Mouse (Mus musculus): ENCODE data around the gene Bmper.

The Bmper gene

GRCm38 (mm10) chr9:23254237-23255214 is 31.6 kb downstream of the Bmper start:
- no peaks in the 10 kb centered on the region for H3K27me3 ChIP-seq (ENCODE audit: control insufficient read depth, insufficient read depth, low read length, poor library complexity, severe bottlenecking)
- no peaks in the 10 kb centered on the region for H3K36me3 ChIP-seq (ENCODE audit: control insufficient read depth, insufficient read depth, low read length, poor library complexity, severe bottlenecking)
- no peak for DNase-seq (ENCODE audit: low read depth, low spot score)

GRCm38 (mm10) chr9:23255841-23256240 is 33.0 kb downstream of the Bmper start:
- no peaks in the 10 kb centered on the region for H3K36me3 ChIP-seq (ENCODE audit: control insufficient read depth, insufficient read depth, low read length, poor library complexity, severe bottlenecking)
- no peaks in the 10 kb centered on the region for H3K27me3 ChIP-seq (ENCODE audit: control insufficient read depth, insufficient read depth, low read length, poor library complexity, severe bottlenecking)
- DNase-seq (ENCODE audit: low read depth, low spot score) = no peak

GRCm38 (mm10) chr9:23256576-23256975 is 33.7 kb downstream of the Bmper start:
- Histone ChIP-seq H3K36me3 (ENCODE audit: control insufficient read depth, insufficient read depth, low read length, poor library complexity, severe bottlenecking) (no peaks in the 10 kb centered on the region), H3K27me3 (ENCODE audit: control insufficient read depth, insufficient read depth, low read length, poor library complexity, severe bottlenecking) (no peaks in the 10 kb centered on the region)
- no peak for DNase-seq (ENCODE audit: low read depth, low spot score)

- no peaks in the 10 kb centered on the region for H3K27me3 ChIP-seq (ENCODE audit: control insufficient read depth, insufficient read depth, low read length, poor library complexity, severe bottlenecking)
- no peaks in the 10 kb centered on the region for H3K36me3 ChIP-seq (ENCODE audit: control insufficient read depth, insufficient read depth, low read length, poor library complexity, severe bottlenecking)
- no peak for DNase-seq (ENCODE audit: low read depth, low spot score)
Measured at GRCm38 (mm10) chr9:23261834-23262233, 39.0 kb downstream of the Bmper start.

GRCm38 (mm10) chr9:23262851-23263250 is 40.0 kb downstream of the Bmper start:
- DNase-seq (ENCODE audit: low read depth, low spot score) = no peak
- Histone ChIP-seq H3K36me3 (ENCODE audit: control insufficient read depth, insufficient read depth, low read length, poor library complexity, severe bottlenecking) (no peaks in the 10 kb centered on the region), H3K27me3 (ENCODE audit: control insufficient read depth, insufficient read depth, low read length, poor library complexity, severe bottlenecking) (no peaks in the 10 kb centered on the region)

GRCm38 (mm10) chr9:23264471-23264870 is 41.6 kb downstream of the Bmper start:
- Histone ChIP-seq H3K27me3 (ENCODE audit: control insufficient read depth, insufficient read depth, low read length, poor library complexity, severe bottlenecking) (no peaks in the 10 kb centered on the region), H3K36me3 (ENCODE audit: control insufficient read depth, insufficient read depth, low read length, poor library complexity, severe bottlenecking) (no peaks in the 10 kb centered on the region)
- no peak for DNase-seq (ENCODE audit: low read depth, low spot score)

- DNase-seq (ENCODE audit: low read depth, low spot score) = no peak
- no peaks in the 10 kb centered on the region for H3K27me3 ChIP-seq (ENCODE audit: control insufficient read depth, insufficient read depth, low read length, poor library complexity, severe bottlenecking)
- no peaks in the 10 kb centered on the region for H3K36me3 ChIP-seq (ENCODE audit: control insufficient read depth, insufficient read depth, low read length, poor library complexity, severe bottlenecking)
Measured at GRCm38 (mm10) chr9:23268609-23269008, 45.7 kb downstream of the Bmper start.

- Histone ChIP-seq H3K36me3 (ENCODE audit: control insufficient read depth, insufficient read depth, low read length, poor library complexity, severe bottlenecking) (no peaks in the 10 kb centered on the region), H3K27me3 (ENCODE audit: control insufficient read depth, insufficient read depth, low read length, poor library complexity, severe bottlenecking) (no peaks in the 10 kb centered on the region)
- no peak for DNase-seq (ENCODE audit: low read depth, low spot score)
Measured at GRCm38 (mm10) chr9:23269087-23269486, 46.2 kb downstream of the Bmper start.

- H3K36me3 ChIP-seq (ENCODE audit: control insufficient read depth, insufficient read depth, low read length, poor library complexity, severe bottlenecking) = no peaks in the 10 kb centered on the region
- DNase-seq (ENCODE audit: low read depth, low spot score) = no peak
Measured at GRCm38 (mm10) chr9:23276244-23276643, 53.4 kb downstream of the Bmper start.

GRCm38 (mm10) chr9:23284940-23285460 is 62.1 kb downstream of the Bmper start:
- H3K36me3 ChIP-seq (ENCODE audit: control insufficient read depth, insufficient read depth, low read length, poor library complexity, severe bottlenecking) = no peaks in the 10 kb centered on the region
- no peak for DNase-seq (ENCODE audit: low read depth, low spot score)
- no peaks in the 10 kb centered on the region for H3K27me3 ChIP-seq (ENCODE audit: control insufficient read depth, insufficient read depth, low read length, poor library complexity, severe bottlenecking)

More at GRCm38 (mm10) chr9:23276244-23276643, 53.4 kb downstream of the Bmper start:
- no peaks in the 10 kb centered on the region for H3K27me3 ChIP-seq (ENCODE audit: control insufficient read depth, insufficient read depth, low read length, poor library complexity, severe bottlenecking)

GRCm38 (mm10) chr9:23293574-23293973 is 70.7 kb downstream of the Bmper start:
- H3K36me3 ChIP-seq (ENCODE audit: control insufficient read depth, insufficient read depth, low read length, poor library complexity, severe bottlenecking) = no peaks in the 10 kb centered on the region
- DNase-seq (ENCODE audit: low read depth, low spot score) = no peak
- H3K27me3 ChIP-seq (ENCODE audit: control insufficient read depth, insufficient read depth, low read length, poor library complexity, severe bottlenecking) = no peaks in the 10 kb centered on the region

- no peaks in the 10 kb centered on the region for H3K36me3 ChIP-seq (ENCODE audit: control insufficient read depth, insufficient read depth, low read length, poor library complexity, severe bottlenecking)
- H3K27me3 ChIP-seq (ENCODE audit: control insufficient read depth, insufficient read depth, low read length, poor library complexity, severe bottlenecking) = no peaks in the 10 kb centered on the region
- no peak for DNase-seq (ENCODE audit: low read depth, low spot score)
Measured at GRCm38 (mm10) chr9:23295569-23295968, 72.7 kb downstream of the Bmper start.

- no peaks in the 10 kb centered on the region for H3K36me3 ChIP-seq (ENCODE audit: control insufficient read depth, insufficient read depth, low read length, poor library complexity, severe bottlenecking)
- no peaks in the 10 kb centered on the region for H3K27me3 ChIP-seq (ENCODE audit: control insufficient read depth, insufficient read depth, low read length, poor library complexity, severe bottlenecking)
- DNase-seq (ENCODE audit: low read depth, low spot score) = no peak
Measured at GRCm38 (mm10) chr9:23297491-23298170, 74.8 kb downstream of the Bmper start.

GRCm38 (mm10) chr9:23300376-23300775 is 77.5 kb downstream of the Bmper start:
- Histone ChIP-seq H3K27me3 (ENCODE audit: control insufficient read depth, insufficient read depth, low read length, poor library complexity, severe bottlenecking) (no peaks in the 10 kb centered on the region), H3K36me3 (ENCODE audit: control insufficient read depth, insufficient read depth, low read length, poor library complexity, severe bottlenecking) (no peaks in the 10 kb centered on the region)
- DNase-seq (ENCODE audit: low read depth, low spot score) = no peak

GRCm38 (mm10) chr9:23305681-23306080 is 82.8 kb downstream of the Bmper start:
- H3K27me3 ChIP-seq (ENCODE audit: control insufficient read depth, insufficient read depth, low read length, poor library complexity, severe bottlenecking) = no peaks in the 10 kb centered on the region
- DNase-seq (ENCODE audit: low read depth, low spot score) = no peak
- no peaks in the 10 kb centered on the region for H3K36me3 ChIP-seq (ENCODE audit: control insufficient read depth, insufficient read depth, low read length, poor library complexity, severe bottlenecking)

Measured in splenic B cell, adult 2 months (primary cell).